8 mouse cellular contexts compared by ENCODE assay signal in the genomic region with DNA sequence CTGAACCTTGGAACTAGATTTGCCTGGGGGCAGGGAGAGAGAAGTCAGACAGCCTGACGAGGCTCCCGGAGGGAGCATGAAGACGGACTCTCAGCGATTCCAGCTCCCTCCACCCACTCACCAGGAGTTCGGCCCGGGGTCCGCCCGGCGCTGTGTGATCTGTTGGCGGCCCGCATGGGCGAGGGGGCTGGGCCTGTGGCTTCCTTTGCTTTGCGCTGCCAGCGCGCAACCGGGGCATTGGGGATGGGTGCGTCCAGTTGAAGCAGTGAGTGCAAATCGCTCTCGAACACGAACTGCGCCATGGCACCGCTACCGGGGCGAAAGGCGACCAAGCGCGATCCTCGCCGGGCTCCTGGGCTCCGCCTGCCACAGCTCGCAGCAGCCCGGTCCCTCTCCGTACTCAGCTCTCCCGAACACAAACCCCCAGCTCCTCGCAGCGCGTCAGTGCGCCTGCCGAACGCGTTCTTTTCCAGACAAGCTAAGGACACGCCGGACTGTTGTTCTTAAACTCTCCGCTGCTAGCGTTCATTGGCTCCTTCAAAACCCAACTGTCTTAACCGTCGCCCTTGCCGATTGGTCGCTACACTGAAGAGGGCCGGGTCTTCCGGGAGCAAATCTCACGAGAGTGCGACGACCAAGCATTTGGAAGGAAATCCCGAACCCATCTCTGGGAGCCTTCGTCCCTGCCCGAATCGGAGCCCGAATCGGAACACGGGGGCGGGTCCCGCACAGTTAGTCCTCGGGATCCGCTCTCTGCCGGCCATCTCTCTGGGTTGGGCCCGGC. TPM values are rescaled to one million over a fixed set of nuclear protein-coding genes. Genes with fewer than 3 reads are reported as not detected.
DNase-seq lines count a peak whose midpoint lies in the region; ATAC-seq and TF ChIP-seq lines count a peak whose summit lies in the region.

TSS of gene Cdc20 (minus strand) at position 533 of the 784 bp plus-strand sequence.

- peak within 1 kb of the TSS; percentile 65 for H3K4me2 ChIP-seq in CH12.LX (ENCODE audit: insufficient read depth, low read depth, poor library complexity, severe bottlenecking)
- peak within 1 kb of the TSS; percentile 85 for H3K4me2 ChIP-seq in forebrain, embryonic 12.5 days
- H3K4me2 ChIP-seq in liver, postnatal 0 days (ENCODE audit: low read depth, low read length): peak within 1 kb of the TSS; percentile 84
- peak within 1 kb of the TSS; percentile 98 for H3K4me2 ChIP-seq in neural tube, embryonic 14.5 days (ENCODE audit: low read depth, low read length)

- no peaks in the 10 kb centered on the region for H3K9me3 ChIP-seq in CH12.LX (replicated peaks; ENCODE audit: low read length)
- no peaks in the 10 kb centered on the region for H3K9me3 ChIP-seq in forebrain, embryonic 12.5 days
- no peaks in the 10 kb centered on the region for H3K9me3 ChIP-seq in liver, postnatal 0 days (ENCODE audit: low read length)
- H3K9me3 ChIP-seq in neural tube, embryonic 14.5 days (ENCODE audit: control insufficient read depth, low read length): no peaks in the 10 kb centered on the region

- H3K27ac ChIP-seq in CH12.LX (ENCODE audit: insufficient read depth, low read depth): peak within 1 kb of the TSS; percentile 45; the same call in 1 of the 2 replicates
- peak within 1 kb of the TSS; percentile 93 for H3K27ac ChIP-seq in forebrain, embryonic 12.5 days
- H3K27ac ChIP-seq in liver, postnatal 0 days (ENCODE audit: low read depth): peak within 1 kb of the TSS; percentile 80
- H3K27ac ChIP-seq in neural tube, embryonic 14.5 days (ENCODE audit: low read depth, low read length): peak within 1 kb of the TSS; percentile 80

- DNase-seq in CH12.LX (ENCODE audit: extremely low read depth): peak; percentile 97
- peak; percentile 94 for DNase-seq in c-Kit-positive CD71-positive TER-119-negative erythroid progenitor cells, embryonic 14.5 days (ENCODE audit: low read depth)
- peak; percentile 96 for DNase-seq in heart, postnatal 10 days
- DNase-seq in large intestine, adult 2 months (ENCODE audit: low read depth, low spot score): peak; percentile 85
- DNase-seq in liver, postnatal 0 days: peak; percentile 91
- peak; percentile 93 for DNase-seq in testis, postnatal 10 days (ENCODE audit: low spot score)

- peaks cover 38 to 43% of the 10 kb centered on the region in 2 experiments for H3K36me3 ChIP-seq in CH12.LX (replicated peaks in 1 of 2; ENCODE audit: control insufficient read depth in 1 of 2, insufficient read depth in 1 of 2, low read length in 1 of 2)
- peaks cover 37% of the 10 kb centered on the region for H3K36me3 ChIP-seq in forebrain, embryonic 12.5 days (replicated peaks)
- peaks cover 34% of the 10 kb centered on the region for H3K36me3 ChIP-seq in liver, postnatal 0 days (replicated peaks; ENCODE audit: insufficient read depth, low read length)
- H3K36me3 ChIP-seq in neural tube, embryonic 14.5 days (ENCODE audit: control insufficient read depth, insufficient read depth, low read length): peaks cover 9% of the 10 kb centered on the region

- H3K4me1 ChIP-seq in CH12.LX (ENCODE audit: control insufficient read depth in 1 of 2, insufficient read depth in 2 of 2): peaks cover 8 to 38% of the 10 kb centered on the region in 2 experiments
- H3K4me1 ChIP-seq in forebrain, embryonic 12.5 days: peaks cover 38% of the 10 kb centered on the region
- peaks cover 30% of the 10 kb centered on the region for H3K4me1 ChIP-seq in liver, postnatal 0 days (ENCODE audit: insufficient read depth)
- peaks cover 6% of the 10 kb centered on the region; the same call in 1 of the 2 replicates for H3K4me1 ChIP-seq in neural tube, embryonic 14.5 days (ENCODE audit: control insufficient read depth, insufficient read depth, low read length)

- in situ Hi-C loops in CH12.LX (cut with MboI; ENCODE audit: low pct_ligation_motif_present, low pct_unique_long_range_greater_than_20kb, low sequenced_read_pairs): no loop called here

- intact Hi-C loops in heart, postnatal 10 days (cut with DNase I): no loop called here

- peaks cover 11% of the 10 kb centered on the region for H3K27me3 ChIP-seq in CH12.LX (replicated peaks)
- H3K27me3 ChIP-seq in forebrain, embryonic 12.5 days: no peaks in the 10 kb centered on the region
- no peaks in the 10 kb centered on the region for H3K27me3 ChIP-seq in liver, postnatal 0 days (ENCODE audit: insufficient read depth, low read length)
- H3K27me3 ChIP-seq in neural tube, embryonic 14.5 days (ENCODE audit: control insufficient read depth, insufficient read depth, low read length): no peaks in the 10 kb centered on the region

- TF ChIP-seq RAD21 in CH12.LX (IDR thresholded peaks at IDR 0.05; ENCODE audit: low read depth, low read length): no peak

- TF ChIP-seq CTCF in CH12.LX (conservative IDR thresholded peaks at IDR 0.05 in 1 of 2, IDR thresholded peaks at IDR 0.05 in 1 of 2; ENCODE audit: low read depth in 2 of 2, low read length in 2 of 2): no peak
- TF ChIP-seq CTCF in liver, postnatal 0 days (IDR thresholded peaks at IDR 0.05; ENCODE audit: low read depth): no peak

- peaks cover 25% of the 10 kb centered on the region for H3K79me2 ChIP-seq in CH12.LX (replicated peaks; ENCODE audit: control insufficient read depth, extremely low read depth, insufficient read depth, poor library complexity, severe bottlenecking)

- dilution Hi-C loops in CH12.LX (cut with MboI; ENCODE audit: extremely low pct_ligation_motif_present, extremely low pct_unique_long_range_greater_than_20kb, low sequenced_read_pairs): no loop called here

- under 1% methylated on average over 67 of the region's 67 CpGs for WGBS in forebrain, embryonic 12.5 days
- under 1% methylated on average over 67 of the region's 67 CpGs for WGBS in large intestine, adult 2 months
- WGBS in liver, postnatal 0 days (ENCODE audit: insufficient replicate concordance): under 1% methylated on average over 67 of the region's 67 CpGs
- under 1% methylated on average over 67 of the region's 67 CpGs for WGBS in neural tube, embryonic 14.5 days

- peak within 1 kb of the TSS; percentile 69 to 91 (median 77) for H3K4me3 ChIP-seq in CH12.LX (replicated peaks in 1 of 3; ENCODE audit: low read depth in 2 of 3, low read length in 2 of 3, poor library complexity in 1 of 3)
- peak within 1 kb of the TSS; percentile 80 for H3K4me3 ChIP-seq in forebrain, embryonic 12.5 days (replicated peaks)
- H3K4me3 ChIP-seq in liver, postnatal 0 days (ENCODE audit: low read depth, low read length): peak within 1 kb of the TSS; percentile 76
- H3K4me3 ChIP-seq in neural tube, embryonic 14.5 days (ENCODE audit: low read depth, low read length): peak within 1 kb of the TSS; percentile 41

- peak within 1 kb of the TSS; percentile 76 for H3K9ac ChIP-seq in CH12.LX (ENCODE audit: insufficient read depth, low read depth)
- H3K9ac ChIP-seq in forebrain, embryonic 12.5 days: peak within 1 kb of the TSS; percentile 81
- peak within 1 kb of the TSS; percentile 85 for H3K9ac ChIP-seq in liver, postnatal 0 days (replicated peaks)
- peak within 1 kb of the TSS; percentile 53 for H3K9ac ChIP-seq in neural tube, embryonic 14.5 days (replicated peaks; ENCODE audit: low read depth, low read length)

- no peak for TF ChIP-seq EP300 in CH12.LX (IDR thresholded peaks at IDR 0.05; ENCODE audit: low read length)
- TF ChIP-seq EP300 in liver, postnatal 0 days (IDR thresholded peaks at IDR 0.05; ENCODE audit: low read depth): peak; percentile 77; the same call in 1 of the 2 replicates

- ATAC-seq in forebrain, embryonic 12.5 days (ENCODE audit: low FRiP score): peak; percentile 96
- peak; percentile 96 for ATAC-seq in liver, postnatal 0 days
- peak; percentile 97 for ATAC-seq in neural tube, embryonic 14.5 days (ENCODE audit: low read depth)

- TF ChIP-seq POLR2A in CH12.LX (IDR thresholded peaks at IDR 0.05; ENCODE audit: low read depth, low read length): peak; percentile 93

TF ChIP-seq in CH12.LX, 34 proteins besides CTCF, POLR2A, EP300 and RAD21 (continues in another document):
- TF ChIP-seq UBTF (IDR thresholded peaks at IDR 0.05; ENCODE audit: low read depth, low read length) (0 out of 2 replicates have a peak, but pooled peaks have one; percentile 46), MAZ (IDR thresholded peaks at IDR 0.05; ENCODE audit: low read depth, low read length) (0 out of 2 replicates have a peak, but pooled peaks have one; percentile 27), JUND (conservative IDR thresholded peaks at IDR 0.05; ENCODE audit: low read depth, low read length) (no peak), IRF4 (IDR thresholded peaks at IDR 0.05; ENCODE audit: low read depth, low read length) (no peak), ZC3H11A (IDR thresholded peaks at IDR 0.05; ENCODE audit: low read depth, low read length) (no peak), SMC3 (IDR thresholded peaks at IDR 0.05; ENCODE audit: low read depth, low read length) (no peak), RCOR1 (conservative IDR thresholded peaks at IDR 0.05; ENCODE audit: low read depth, low read length) (no peak), MAX (IDR thresholded peaks at IDR 0.05; ENCODE audit: low read length) (peak; percentile 93), USF1 (IDR thresholded peaks at IDR 0.05; ENCODE audit: low read depth, low read length) (no peak), MXI1 (IDR thresholded peaks at IDR 0.05; ENCODE audit: low read depth, low read length) (peak; percentile 97), GABPA (IDR thresholded peaks at IDR 0.05; ENCODE audit: insufficient replicate concordance, low read depth, low read length) (no peak), ELF1 (IDR thresholded peaks at IDR 0.05; ENCODE audit: low read depth, low read length) (peak; percentile 92), ETS1 (conservative IDR thresholded peaks at IDR 0.05; ENCODE audit: low read depth, low read length) (no peak), POLR2AphosphoS2 (IDR thresholded peaks at IDR 0.05; ENCODE audit: low read depth, low read length) (peak; percentile 76; the same call in 1 of the 2 replicates), E2F4 (IDR thresholded peaks at IDR 0.05; ENCODE audit: insufficient replicate concordance, low read depth, low read length) (0 out of 2 replicates have a peak, but pooled peaks have one; percentile 79), JUN (IDR thresholded peaks at IDR 0.05; ENCODE audit: insufficient read depth, low read depth, low read length) (no peak), ZKSCAN1 (IDR thresholded peaks at IDR 0.05; ENCODE audit: borderline replicate concordance, low read depth, low read length) (no peak), KAT2A (IDR thresholded peaks at IDR 0.05; ENCODE audit: insufficient replicate concordance, low read length) (peak; percentile 59; the same call in 1 of the 2 replicates)

RNA-seq across cellular contexts. Expression of gene Cdc20, which starts in this region (rescaled TPM):
- total RNA-seq in CH12.LX (2012; rRNA removed) (172 and 222 TPM in 2 replicates), CH12.LX (2014; rRNA removed) (213 and 224 TPM in 2 replicates)
- 201 and 212 TPM in 2 replicates for polyA plus RNA-seq in CH12.LX (2012; ENCODE audit: insufficient read length, low read depth)
- polyA plus RNA-seq in forebrain, embryonic 12.5 days (2016; fragmentation: Nextera tagmentation; extraction: Ambion mirVana): 299 and 306 TPM in 2 replicates
- 10 to 100 TPM; 24.9 to 25.3 TPM for total RNA-seq in heart, postnatal 10 days (2021)
- 70.4 and 90.0 TPM in 2 replicates for polyA plus RNA-seq in large intestine, adult 2 months (2012; rRNA removed)
- polyA plus RNA-seq in liver, postnatal 0 days (2015; fragmentation: Nextera tagmentation; extraction: Ambion mirVana): 53.9 and 63.0 TPM in 2 replicates
- polyA plus RNA-seq in neural tube, embryonic 14.5 days (2014; fragmentation: Nextera tagmentation; extraction: Ambion mirVana): 13.3 and 24.0 TPM in 2 replicates

Comparison
In these comparisons a context has a peak if more than half of its experiments do, and no peak if none do; other contexts are left out.
1. Peak in every context shown above with its lines: DNase-seq, ATAC-seq, H3K4me3 ChIP-seq and H3K27ac ChIP-seq.
2. RNA of gene Cdc20 (total RNA-seq): 172 to 224 TPM in CH12.LX; 24.9 to 25.3 TPM in heart, postnatal 10 days; every median in the first group is over 4 times any median in the second.